Mouse (Mus musculus): ENCODE measurements around the gene Itpk1. TPM values are rescaled to one million over a fixed set of nuclear protein-coding genes. Genes with fewer than 3 reads are reported as not detected.

The Itpk1 gene
- polyA plus RNA-seq, 1 experiment from 2014 or later, result 20.5 TPM

GRCm38 (mm10) chr12:102663349-102664051 lies 41.2 kb downstream of the Itpk1 start:
- no peak overlapping the region for H3K4me3 ChIP-seq
- DNase-seq (ENCODE audit: low spot score), result no peak
- H3K27ac ChIP-seq, result peak overlapping the region; percentile 0; the same call in 1 of the 2 replicates
- peaks cover 23% of the 10 kb centered on the region for H3K4me1 ChIP-seq (replicated peaks)
- peaks cover 9% of the 10 kb centered on the region; the same call in 1 of the 2 replicates for H3K36me3 ChIP-seq
- WGBS, result 75% methylated on average over 11 of the region's 11 CpGs
- no peaks in the 10 kb centered on the region for H3K27me3 ChIP-seq (ENCODE audit: insufficient read depth, poor library complexity, severe bottlenecking)
- no peaks in the 10 kb centered on the region for H3K9me3 ChIP-seq

GRCm38 (mm10) chr12:102661772-102662171 lies 43.0 kb downstream of the Itpk1 start:
- no peaks in the 10 kb centered on the region for H3K27me3 ChIP-seq (ENCODE audit: insufficient read depth, poor library complexity, severe bottlenecking)
- H3K4me1 ChIP-seq (replicated peaks), result peaks cover 26% of the 10 kb centered on the region
- H3K4me3 ChIP-seq, result no peak overlapping the region
- H3K9me3 ChIP-seq, result no peaks in the 10 kb centered on the region
- H3K27ac ChIP-seq, result peak overlapping the region; percentile 30; the same call in 1 of the 2 replicates
- WGBS, result 80% methylated on average over 7 of the region's 7 CpGs
- DNase-seq (ENCODE audit: low spot score), result no peak
- H3K36me3 ChIP-seq, result no peaks in the 10 kb centered on the region

- WGBS, result 86% methylated on average over 8 of the region's 8 CpGs
- Histone ChIP-seq H3K4me1 (replicated peaks) (peaks cover 33% of the 10 kb centered on the region), H3K9me3 (no peaks in the 10 kb centered on the region), H3K27ac (no peak overlapping the region), H3K36me3 (no peaks in the 10 kb centered on the region), H3K4me3 (no peak overlapping the region), H3K27me3 (ENCODE audit: insufficient read depth, poor library complexity, severe bottlenecking) (no peaks in the 10 kb centered on the region)
- no peak for DNase-seq (ENCODE audit: low spot score)
Measured at GRCm38 (mm10) chr12:102660906-102661651, 43.7 kb downstream of the Itpk1 start.

- no peaks in the 10 kb centered on the region for H3K27me3 ChIP-seq (ENCODE audit: insufficient read depth, poor library complexity, severe bottlenecking)
- H3K27ac ChIP-seq, result no peak overlapping the region
- H3K4me3 ChIP-seq, result no peak overlapping the region
- H3K4me1 ChIP-seq (replicated peaks), result peaks cover 66% of the 10 kb centered on the region
- H3K9me3 ChIP-seq, result no peaks in the 10 kb centered on the region
- H3K36me3 ChIP-seq, result no peaks in the 10 kb centered on the region
- DNase-seq (ENCODE audit: low spot score), result no peak
- WGBS, result 68% methylated on average over 6 of the region's 6 CpGs
Measured at GRCm38 (mm10) chr12:102653003-102653402, 51.7 kb downstream of the Itpk1 start.

- H3K4me1 ChIP-seq (replicated peaks), result peaks cover 70% of the 10 kb centered on the region
- no peaks in the 10 kb centered on the region for H3K36me3 ChIP-seq
- H3K27me3 ChIP-seq (ENCODE audit: insufficient read depth, poor library complexity, severe bottlenecking), result no peaks in the 10 kb centered on the region
- DNase-seq (ENCODE audit: low spot score), result no peak
- no peak overlapping the region for H3K4me3 ChIP-seq
- 77% methylated on average over 8 of the region's 8 CpGs for WGBS
- H3K27ac ChIP-seq, result no peak overlapping the region
- H3K9me3 ChIP-seq, result no peaks in the 10 kb centered on the region
Measured at GRCm38 (mm10) chr12:102652420-102652819, 52.3 kb downstream of the Itpk1 start.

GRCm38 (mm10) chr12:102651871-102652270 lies 52.9 kb downstream of the Itpk1 start:
- DNase-seq (ENCODE audit: low spot score), result no peak
- Histone ChIP-seq H3K36me3 (no peaks in the 10 kb centered on the region), H3K4me3 (no peak overlapping the region), H3K27ac (0 out of 2 replicates have a peak overlapping the region, but pooled peaks have one; percentile 23), H3K9me3 (no peaks in the 10 kb centered on the region), H3K27me3 (ENCODE audit: insufficient read depth, poor library complexity, severe bottlenecking) (no peaks in the 10 kb centered on the region), H3K4me1 (replicated peaks) (peaks cover 73% of the 10 kb centered on the region)
- WGBS, result 74% methylated on average over 8 of the region's 8 CpGs

- H3K27ac ChIP-seq, result no peak overlapping the region
Measured at GRCm38 (mm10) chr12:102651401-102651800, 53.3 kb downstream of the Itpk1 start.

GRCm38 (mm10) chr12:102650649-102651048 lies 54.1 kb downstream of the Itpk1 start:
- Histone ChIP-seq H3K27ac (no peak overlapping the region), H3K9me3 (no peaks in the 10 kb centered on the region), H3K27me3 (ENCODE audit: insufficient read depth, poor library complexity, severe bottlenecking) (no peaks in the 10 kb centered on the region), H3K4me3 (no peak overlapping the region), H3K36me3 (no peaks in the 10 kb centered on the region), H3K4me1 (replicated peaks) (peaks cover 68% of the 10 kb centered on the region)
- WGBS, result 90% methylated on average over 4 of the region's 4 CpGs
- DNase-seq (ENCODE audit: low spot score), result no peak

More at GRCm38 (mm10) chr12:102651401-102651800, 53.3 kb downstream of the Itpk1 start:
- Histone ChIP-seq H3K4me1 (replicated peaks) (peaks cover 73% of the 10 kb centered on the region), H3K9me3 (no peaks in the 10 kb centered on the region), H3K4me3 (no peak overlapping the region), H3K27me3 (ENCODE audit: insufficient read depth, poor library complexity, severe bottlenecking) (no peaks in the 10 kb centered on the region), H3K36me3 (no peaks in the 10 kb centered on the region)
- no peak for DNase-seq (ENCODE audit: low spot score)
- WGBS, result 88% methylated on average over 8 of the region's 8 CpGs

- H3K9me3 ChIP-seq, result no peaks in the 10 kb centered on the region
- no peaks in the 10 kb centered on the region for H3K27me3 ChIP-seq (ENCODE audit: insufficient read depth, poor library complexity, severe bottlenecking)
- no peaks in the 10 kb centered on the region for H3K36me3 ChIP-seq
- no peak overlapping the region for H3K4me3 ChIP-seq
- WGBS, result 86% methylated on average over 14 of the region's 14 CpGs
- peaks cover 61% of the 10 kb centered on the region for H3K4me1 ChIP-seq (replicated peaks)
- peak overlapping the region; percentile 35; the same call in 1 of the 2 replicates for H3K27ac ChIP-seq
- no peak for DNase-seq (ENCODE audit: low spot score)
Measured at GRCm38 (mm10) chr12:102647839-102648564, 56.7 kb downstream of the Itpk1 start.

- H3K36me3 ChIP-seq, result no peaks in the 10 kb centered on the region
- H3K4me1 ChIP-seq (replicated peaks), result peaks cover 50% of the 10 kb centered on the region
- H3K27me3 ChIP-seq (ENCODE audit: insufficient read depth, poor library complexity, severe bottlenecking), result no peaks in the 10 kb centered on the region
- no peak overlapping the region for H3K4me3 ChIP-seq
- WGBS, result 85% methylated on average over 7 of the region's 7 CpGs
- H3K27ac ChIP-seq, result no peak overlapping the region
- H3K9me3 ChIP-seq, result no peaks in the 10 kb centered on the region
- DNase-seq (ENCODE audit: low spot score), result no peak
Measured at GRCm38 (mm10) chr12:102646586-102647260, 58.0 kb downstream of the Itpk1 start.

- Histone ChIP-seq H3K36me3 (no peaks in the 10 kb centered on the region), H3K4me1 (replicated peaks) (peaks cover 54% of the 10 kb centered on the region), H3K27me3 (ENCODE audit: insufficient read depth, poor library complexity, severe bottlenecking) (no peaks in the 10 kb centered on the region), H3K27ac (no peak overlapping the region; the same call in 1 of the 2 replicates), H3K4me3 (no peak overlapping the region), H3K9me3 (no peaks in the 10 kb centered on the region)
- WGBS, result 88% methylated on average over 6 of the region's 6 CpGs
- no peak for DNase-seq (ENCODE audit: low spot score)
Measured at GRCm38 (mm10) chr12:102645911-102646585, 58.7 kb downstream of the Itpk1 start.

GRCm38 (mm10) chr12:102643316-102643715 lies 61.4 kb downstream of the Itpk1 start:
- H3K27me3 ChIP-seq (ENCODE audit: insufficient read depth, poor library complexity, severe bottlenecking), result no peaks in the 10 kb centered on the region
- H3K4me3 ChIP-seq, result no peak overlapping the region
- H3K36me3 ChIP-seq, result no peaks in the 10 kb centered on the region
- peaks cover 68% of the 10 kb centered on the region for H3K4me1 ChIP-seq (replicated peaks)
- H3K9me3 ChIP-seq, result no peaks in the 10 kb centered on the region
- WGBS, result 92% methylated on average over 6 of the region's 6 CpGs
- no peak for DNase-seq (ENCODE audit: low spot score)
- peak overlapping the region; percentile 40; the same call in 1 of the 2 replicates for H3K27ac ChIP-seq

Measured in hindbrain, embryonic 10.5 days (tissue).